Mouse (Mus musculus) spleen, postnatal 14 days (tissue): Measurements from ENCODE around the gene Map10.

Source experiments
- DNase-seq, 2 experiments: peaks; one replicate each; pipeline ENCODE4 v3.0.0; 2021 to 2022; ENCODE audit warnings: low spot score in 2 of 2

The Map10 gene

GRCm38 (mm10) chr8:125716613-125717012, 47.0 kb downstream of the Map10 start:
- DNase-seq, result no peak

- DNase-seq, result no peak
Observed at GRCm38 (mm10) chr8:125718914-125719313, 49.3 kb downstream of the Map10 start.

- no peak for DNase-seq
Observed at GRCm38 (mm10) chr8:125722675-125723074, 53.1 kb downstream of the Map10 start.
